Mouse (Mus musculus) cerebellum, adult (tissue): ENCODE measurements at regions not wholly inside any gene's neighbourhood (a gene's known extent, or its start where the extent isn't known, plus 50 kb on each side); places are given as distances from the start of the nearest gene placed in this dataset.

Source experiments
- ATAC-seq: cut with Nextera tagmentation; 2 replicates; pipeline ENCODE4 v1.9.2; 2017; ENCODE audit warnings: mild to moderate bottlenecking, moderate library complexity, mixed read lengths; ENCODE audit not compliant: insufficient number of reproducible peaks, low FRiP score, low TSS enrichment

DNA sequence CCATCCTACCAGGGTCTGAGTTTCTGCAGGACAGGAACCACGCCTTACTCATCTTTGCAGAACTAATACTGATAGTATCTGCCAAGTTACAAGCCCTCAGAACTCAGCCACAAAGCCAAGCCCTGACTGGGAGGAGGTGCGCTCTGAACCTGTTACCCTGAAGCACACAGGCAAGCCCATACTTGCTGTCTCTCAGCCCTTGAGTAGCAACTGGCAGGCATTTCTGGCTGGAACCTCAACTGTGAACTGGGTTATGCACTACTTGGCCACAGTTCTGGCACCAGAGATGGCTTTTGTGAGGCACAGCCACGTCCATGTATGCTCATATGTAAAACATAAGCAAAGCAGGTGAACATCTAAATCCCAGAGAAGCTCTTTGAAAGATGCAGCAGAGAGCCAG is 179.7 kb upstream of the Nfe2l3 start:
- no peak for ATAC-seq

GRCm38 (mm10) chr6:51256631-51257030 is 175.8 kb upstream of the Nfe2l3 start:
- ATAC-seq = no peak

DNA sequence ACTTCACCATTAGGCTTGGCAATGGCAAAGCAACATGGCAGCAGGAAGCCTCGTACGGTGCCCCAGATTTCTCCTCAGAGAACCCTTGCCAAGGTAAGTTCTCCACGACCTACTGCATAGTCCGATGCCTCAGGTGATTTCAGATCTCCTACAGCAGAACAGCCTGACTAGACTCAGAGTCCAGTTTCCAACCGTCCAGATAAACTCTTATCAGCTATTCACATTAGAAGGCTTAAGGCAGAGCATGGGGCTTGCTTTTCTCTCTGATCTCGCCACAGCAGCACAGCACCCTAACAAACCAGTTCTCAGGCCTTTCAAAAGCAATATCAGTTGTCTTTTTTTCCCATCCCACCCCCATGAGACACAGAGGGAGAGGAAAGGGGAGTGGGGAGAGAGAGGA is 174.9 kb upstream of the Nfe2l3 start:
- no peak for ATAC-seq

DNA sequence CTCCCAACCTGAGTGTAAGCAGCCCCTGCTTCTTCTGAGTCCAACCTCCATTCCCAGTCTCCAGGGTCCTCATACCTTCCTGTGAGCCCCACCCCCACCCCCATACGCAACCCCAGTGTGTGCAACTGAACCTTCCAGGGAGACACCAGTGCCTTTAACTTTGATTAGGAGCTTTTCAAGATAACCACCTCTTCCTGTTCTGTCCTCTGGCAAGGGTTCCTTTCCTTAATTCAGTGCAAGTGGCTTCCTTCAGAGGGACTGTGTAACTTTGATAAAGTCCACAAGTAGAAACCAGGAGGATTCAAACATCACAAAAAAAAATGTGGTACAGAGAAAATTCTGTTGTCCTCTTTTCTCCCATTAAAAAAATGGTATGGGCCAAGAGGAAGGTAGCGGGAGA is 174.2 kb upstream of the Nfe2l3 start:
- no peak for ATAC-seq

GRCm38 (mm10) chr6:51263595-51263994 is 168.9 kb upstream of the Nfe2l3 start:
- no peak for ATAC-seq

DNA sequence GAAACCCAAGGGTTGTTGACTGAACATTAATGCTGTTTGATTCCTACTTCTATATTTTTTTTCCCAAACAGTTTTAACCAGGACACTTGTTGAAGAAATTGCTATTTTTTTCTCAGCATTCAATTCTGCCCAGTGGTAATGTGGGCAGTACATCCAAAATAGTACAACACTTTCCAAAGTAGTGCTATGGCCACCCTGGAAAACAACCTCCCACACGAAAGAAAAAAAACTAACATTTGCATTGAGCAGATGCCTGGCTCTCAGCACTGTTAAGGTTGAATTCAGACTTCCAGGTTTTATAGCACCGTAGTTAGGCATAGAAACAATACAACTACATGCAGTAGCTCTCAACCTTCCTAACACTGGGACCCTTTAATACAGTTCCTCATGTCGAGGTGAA is 167.1 kb upstream of the Nfe2l3 start:
- no peak for ATAC-seq

DNA sequence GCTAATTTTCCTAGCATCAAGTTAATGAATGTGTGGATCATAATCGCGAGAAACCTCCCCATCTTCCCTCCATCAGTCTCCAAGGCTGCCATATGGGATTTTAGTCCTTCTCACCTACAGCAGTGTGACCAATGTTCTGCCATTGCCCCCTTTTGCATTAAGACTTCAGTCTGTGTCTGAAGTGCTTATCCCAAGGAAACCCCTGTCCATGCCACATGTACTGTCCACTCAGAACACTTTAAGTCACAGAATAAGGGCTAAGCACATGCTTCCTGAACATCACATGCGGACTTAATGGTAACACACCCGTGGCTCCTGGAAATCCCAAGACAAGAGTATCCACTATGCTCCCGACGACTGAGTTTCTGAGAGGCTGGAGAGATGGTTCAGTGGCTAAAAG is 165.7 kb upstream of the Nfe2l3 start:
- no peak for ATAC-seq

DNA sequence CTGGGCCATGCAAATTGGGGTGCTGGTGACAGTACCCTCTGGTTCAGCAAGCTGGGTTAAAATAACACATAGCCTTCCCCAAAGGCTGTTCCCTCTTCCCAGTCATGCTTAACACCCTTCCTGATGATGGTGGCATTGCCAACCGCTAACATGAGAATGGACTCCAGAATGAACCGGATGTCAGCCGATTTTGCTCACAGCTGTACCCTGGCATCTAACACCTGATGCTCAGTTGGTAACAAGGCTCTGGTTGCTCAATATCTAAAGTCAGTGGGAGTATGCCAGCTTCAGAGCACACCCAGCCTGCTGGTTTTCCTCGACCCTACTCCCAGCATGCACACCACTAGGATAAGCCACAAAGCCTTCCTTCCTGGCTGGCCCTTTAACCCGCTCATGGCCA is 164.6 kb upstream of the Nfe2l3 start:
- no peak for ATAC-seq

DNA sequence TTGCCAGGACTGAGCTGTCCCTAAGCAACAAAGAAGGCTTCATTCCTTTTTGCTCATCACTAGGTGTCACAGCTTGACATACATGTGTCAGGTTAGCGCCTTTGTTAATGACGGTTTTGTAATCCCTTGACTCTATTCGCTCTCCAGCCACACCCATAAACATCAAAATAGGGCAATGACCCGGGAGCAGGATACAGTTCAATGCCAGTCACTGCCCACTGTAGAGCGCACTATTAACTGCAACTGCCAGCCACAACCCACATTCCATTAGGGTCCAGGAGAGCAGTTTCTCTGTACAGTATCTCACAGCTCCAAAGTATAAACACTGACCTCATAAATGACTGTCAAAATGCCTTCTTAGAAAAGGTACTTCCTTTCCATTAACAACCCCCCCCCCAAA is 163.5 kb upstream of the Nfe2l3 start:
- no peak for ATAC-seq

DNA sequence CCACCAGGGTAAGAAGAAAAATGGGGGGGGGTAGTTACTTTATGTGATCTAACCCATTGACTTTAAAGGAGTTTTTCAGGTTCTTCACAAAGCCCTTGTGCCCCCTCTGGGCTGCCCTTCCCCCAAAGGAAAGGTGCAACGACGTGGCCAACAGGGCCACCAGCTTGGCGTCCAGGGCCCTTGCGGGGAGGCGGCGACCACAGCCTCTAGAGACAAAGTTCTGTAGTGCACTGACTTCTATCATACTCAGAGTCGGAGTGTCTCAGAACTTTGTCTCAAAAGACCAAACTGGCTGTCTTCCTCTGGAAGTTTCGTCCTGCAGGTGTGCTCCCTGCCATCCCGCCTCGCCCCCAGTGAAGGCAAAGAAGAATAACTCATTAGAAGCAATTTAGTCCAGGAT is 162.9 kb upstream of the Nfe2l3 start:
- ATAC-seq = no peak

DNA sequence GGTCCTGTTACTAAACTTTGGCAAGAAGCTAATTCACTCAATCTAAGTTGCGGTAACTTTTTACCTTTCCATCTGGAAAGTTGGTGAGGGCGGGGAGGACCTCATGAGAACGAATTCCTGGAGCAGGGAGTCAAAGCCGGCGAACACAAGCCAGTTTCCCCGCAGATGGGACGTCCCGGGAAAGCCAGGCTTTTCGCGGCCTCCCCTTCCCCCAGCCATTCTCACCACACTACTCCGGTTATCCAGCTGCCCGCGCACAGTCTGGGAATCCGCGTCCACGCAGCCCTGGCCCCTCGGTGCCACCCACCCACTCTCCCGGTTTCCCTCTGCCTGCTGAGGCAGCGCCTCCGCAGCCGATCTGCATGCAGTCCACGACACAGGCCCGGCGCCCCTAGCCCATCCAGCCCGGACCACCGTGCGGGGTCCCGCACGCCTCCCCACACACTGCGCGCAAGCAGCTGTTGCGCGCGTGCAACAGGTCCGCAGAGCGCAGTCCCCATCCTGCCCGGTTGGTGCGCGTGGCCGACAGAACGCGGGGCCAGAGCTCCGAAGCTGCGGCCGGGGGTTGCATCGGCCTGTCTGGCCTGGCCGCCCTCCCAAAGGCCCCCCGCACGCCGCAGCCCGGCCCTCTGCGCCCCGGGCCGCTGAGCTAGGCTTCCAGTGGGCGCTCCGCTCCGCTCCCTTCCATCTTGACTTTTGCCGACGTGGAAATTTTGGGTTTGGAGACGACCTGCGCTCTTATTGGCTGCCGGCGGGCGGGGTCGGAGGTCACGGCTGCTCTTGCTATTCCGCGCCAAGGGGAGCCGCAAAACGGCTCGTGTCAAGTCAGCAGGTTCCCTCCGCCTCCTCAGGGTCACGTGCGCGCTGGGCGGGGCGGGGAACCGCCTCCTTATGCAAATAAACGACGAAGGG is 162.0 kb upstream of the Nfe2l3 start:
- no peak for ATAC-seq

- no peak for ATAC-seq
Measured at GRCm38 (mm10) chr6:51271128-51271480, 161.4 kb upstream of the Nfe2l3 start.

DNA sequence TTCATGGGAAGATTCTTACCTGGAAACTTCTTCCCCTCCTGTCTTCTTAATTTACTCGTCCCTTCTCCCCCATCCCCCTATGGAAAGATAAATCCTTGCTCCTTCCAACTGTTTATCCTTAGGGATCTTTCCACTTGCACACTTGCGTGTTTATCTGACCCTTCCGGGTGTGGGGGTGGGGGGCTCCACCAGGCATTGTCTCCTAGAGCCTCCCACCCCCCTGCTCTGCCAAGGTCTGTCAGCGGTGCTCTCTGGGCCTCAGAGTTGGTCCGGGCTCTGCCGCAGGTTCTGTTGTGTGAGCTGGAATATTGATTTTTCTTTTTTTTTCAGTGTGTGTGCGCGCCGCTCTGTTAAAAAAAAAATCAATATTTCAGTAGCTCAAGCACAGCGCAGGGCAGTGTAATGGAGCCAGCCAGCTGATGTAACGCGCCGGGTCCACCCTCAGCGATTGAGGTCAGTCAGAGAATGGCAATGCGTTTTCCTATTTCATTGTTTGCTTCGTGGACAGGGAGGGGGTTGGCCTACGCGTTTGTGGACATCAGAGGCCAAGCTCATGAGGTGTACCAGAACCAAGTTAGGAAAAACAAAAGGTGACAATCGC is 160.2 kb upstream of the Nfe2l3 start:
- ATAC-seq = no peak

- no peak for ATAC-seq
Measured at GRCm38 (mm10) chr6:51279491-51279890, 153.0 kb upstream of the Nfe2l3 start.

DNA sequence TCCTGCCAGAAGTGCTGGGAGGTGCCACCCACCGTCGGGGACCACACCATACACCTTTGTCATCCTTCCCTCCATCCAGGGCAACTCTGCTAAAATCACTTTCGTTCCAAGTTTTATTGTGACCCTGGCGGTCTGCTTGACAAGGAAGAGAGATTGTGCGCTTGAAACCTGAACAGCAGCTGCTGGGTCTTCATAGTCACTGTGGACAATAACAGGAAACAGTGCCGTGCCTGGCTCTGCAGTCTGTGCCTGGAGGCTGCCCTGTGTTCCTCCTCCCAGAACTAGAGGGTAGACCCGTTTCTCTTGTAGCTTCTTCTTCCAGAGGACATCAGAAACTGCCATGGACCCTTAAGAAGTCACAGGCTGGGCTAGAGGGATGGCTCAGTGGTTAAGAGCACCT is 152.2 kb upstream of the Nfe2l3 start:
- no peak for ATAC-seq

DNA sequence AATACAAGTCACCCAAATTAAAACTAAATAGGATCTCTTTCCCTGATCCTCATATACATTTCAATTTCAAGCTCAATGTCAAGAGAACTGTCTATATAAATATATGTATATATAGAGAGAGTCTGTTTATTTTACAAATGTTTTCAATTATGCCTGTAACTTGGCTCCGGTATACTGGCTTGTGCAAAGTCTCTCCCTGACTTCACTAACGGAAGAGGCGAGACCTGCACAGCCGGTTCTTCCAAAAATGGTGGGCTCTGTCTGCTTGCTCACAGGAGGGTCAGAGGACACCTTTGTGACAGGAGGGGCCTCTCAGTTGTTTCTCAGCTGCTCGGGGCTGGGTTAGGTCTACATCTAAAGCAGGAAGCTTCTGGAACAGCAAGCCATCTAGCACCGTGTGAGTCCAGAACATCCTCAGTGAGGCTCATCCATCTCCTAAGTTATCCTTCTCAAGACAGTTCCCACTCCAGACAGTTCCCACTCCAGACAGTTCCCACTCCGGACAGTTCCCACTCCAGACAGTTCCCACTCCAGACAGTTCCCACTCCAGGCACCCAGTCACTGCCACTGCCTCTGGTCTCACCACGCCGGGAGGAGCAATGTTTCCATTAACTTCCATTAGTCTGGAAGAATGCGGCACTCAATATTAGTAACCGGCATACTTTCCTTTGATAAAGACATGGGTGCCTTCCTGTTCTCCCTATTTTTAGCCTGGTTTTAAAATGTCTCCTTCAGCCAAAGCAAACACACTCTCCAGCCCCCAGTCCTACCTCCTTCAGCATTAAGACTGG is 148.4 kb upstream of the Nfe2l3 start:
- ATAC-seq = no peak

DNA sequence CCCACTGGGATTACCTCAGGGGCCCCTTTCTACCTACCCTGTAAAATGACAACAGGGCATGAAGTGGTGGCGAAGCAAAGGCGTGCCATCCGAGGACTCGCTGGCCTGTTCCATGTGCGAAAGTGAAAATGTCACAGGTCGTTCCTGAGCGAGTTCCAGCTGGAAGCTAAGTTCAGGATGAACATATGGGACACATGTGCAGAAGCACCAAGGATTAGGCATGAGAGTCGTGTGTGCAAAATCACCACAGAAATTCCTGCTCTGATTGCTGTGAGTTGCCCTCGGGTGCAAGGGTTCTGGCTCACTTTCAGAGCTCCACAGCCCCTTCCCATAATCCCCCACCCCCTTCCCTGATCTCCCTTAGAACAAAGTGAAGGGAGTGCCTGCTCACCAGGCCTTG is 147.6 kb upstream of the Nfe2l3 start:
- ATAC-seq = no peak

DNA sequence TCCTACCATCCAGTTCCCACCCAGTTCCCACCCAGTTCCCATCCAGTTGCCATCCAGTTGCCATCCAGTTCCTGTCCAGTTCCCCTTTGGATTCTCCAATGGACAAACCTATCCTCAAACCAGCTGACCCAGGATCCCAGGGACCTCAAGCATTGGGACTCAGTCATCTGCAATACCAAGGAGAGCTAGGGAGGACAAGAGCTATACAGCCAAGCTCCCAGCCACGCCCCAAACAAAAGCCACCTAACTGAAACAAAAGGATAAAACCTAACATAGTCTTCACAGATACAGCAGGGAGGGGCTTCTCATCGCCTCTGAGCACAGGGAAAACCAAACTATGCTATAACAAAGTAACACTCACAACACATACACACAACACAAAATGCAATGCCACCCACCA is 145.6 kb upstream of the Nfe2l3 start:
- no peak for ATAC-seq

- no peak for ATAC-seq
Measured at GRCm38 (mm10) chr6:51287383-51287782, 145.1 kb upstream of the Nfe2l3 start.

GRCm38 (mm10) chr6:51287807-51288206 is 144.7 kb upstream of the Nfe2l3 start:
- no peak for ATAC-seq

DNA sequence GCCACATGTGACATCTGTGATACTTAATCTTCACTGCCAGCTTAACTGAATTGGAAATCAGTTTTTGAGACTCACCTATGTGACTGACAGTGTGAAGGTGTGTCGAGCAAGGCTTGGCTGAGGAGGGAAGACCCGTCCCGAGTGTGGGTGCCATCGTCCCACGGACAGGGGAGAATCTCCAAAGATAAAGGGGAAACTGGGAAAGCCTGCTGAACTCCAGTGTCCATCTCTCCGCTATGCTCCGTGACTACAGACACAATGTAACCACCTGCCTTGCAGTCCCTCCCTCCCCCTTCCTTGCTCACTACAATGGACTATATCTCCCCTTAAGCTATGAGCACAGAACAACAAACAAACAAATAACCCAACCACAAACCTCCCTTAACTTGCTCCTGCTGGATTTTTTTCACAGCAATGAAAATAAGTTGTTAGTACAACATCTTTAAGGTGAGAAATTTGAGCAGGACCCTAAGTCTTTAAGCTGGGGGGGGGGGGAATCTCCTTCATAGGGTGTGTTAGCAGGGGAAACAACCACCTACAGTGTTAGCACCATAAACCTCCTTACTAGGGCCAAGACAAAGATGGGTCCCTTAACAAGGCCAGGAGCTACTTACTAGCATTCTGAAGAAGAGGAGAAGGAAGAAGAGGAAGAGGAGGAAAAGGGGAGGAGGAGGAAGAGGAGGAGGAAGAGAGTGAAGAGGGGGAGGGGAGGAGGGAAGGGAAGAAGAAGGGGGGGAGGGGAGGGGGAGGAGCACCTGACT is 144.0 kb upstream of the Nfe2l3 start:
- ATAC-seq = no peak
